Mouse (Mus musculus) CD4-positive, CD25-positive, alpha-beta regulatory T cell, adult 2 months (primary cell): ENCODE data around the gene Cbfa2t2.

ENCODE experiments used
- DNase-seq: peaks from one replicate; pipeline ENCODE4 v3.0.0-alpha.2; 2012; ENCODE audit warnings: low read depth, low spot score

Cbfa2t2 gene

GRCm38 (mm10) chr2:154474251-154475061 lies 38.2 kb downstream of the Cbfa2t2 start:
- DNase-seq, result no peak

GRCm38 (mm10) chr2:154475062-154475349 lies 38.7 kb downstream of the Cbfa2t2 start:
- no peak for DNase-seq

- no peak for DNase-seq
These were observed 39.6 kb downstream of the Cbfa2t2 start for GRCm38 (mm10) chr2:154475861-154476260.

- DNase-seq, result no peak
These were observed 40.7 kb downstream of the Cbfa2t2 start for GRCm38 (mm10) chr2:154477028-154477427.

GRCm38 (mm10) chr2:154491788-154492187 lies 55.5 kb downstream of the Cbfa2t2 start:
- DNase-seq, result no peak

GRCm38 (mm10) chr2:154493559-154493958 lies 57.3 kb downstream of the Cbfa2t2 start:
- peak; percentile 10 for DNase-seq

- DNase-seq, result no peak
These were observed 58.7 kb downstream of the Cbfa2t2 start for GRCm38 (mm10) chr2:154495021-154495420.

- no peak for DNase-seq
These were observed 62.3 kb downstream of the Cbfa2t2 start for GRCm38 (mm10) chr2:154498571-154498970.

- DNase-seq, result no peak
These were observed 63.5 kb downstream of the Cbfa2t2 start for GRCm38 (mm10) chr2:154499717-154500247.

- DNase-seq, result no peak
These were observed 64.5 kb downstream of the Cbfa2t2 start for GRCm38 (mm10) chr2:154500758-154501157.

GRCm38 (mm10) chr2:154507076-154507475 lies 70.8 kb downstream of the Cbfa2t2 start:
- no peak for DNase-seq

- peak; percentile 8 for DNase-seq
These were observed 71.4 kb downstream of the Cbfa2t2 start for GRCm38 (mm10) chr2:154507566-154508283.

GRCm38 (mm10) chr2:154508450-154508849 lies 72.2 kb downstream of the Cbfa2t2 start:
- DNase-seq, result no peak

GRCm38 (mm10) chr2:154510141-154510540 lies 73.9 kb downstream of the Cbfa2t2 start:
- no peak for DNase-seq

GRCm38 (mm10) chr2:154516944-154517343 lies 80.7 kb downstream of the Cbfa2t2 start:
- DNase-seq, result no peak

GRCm38 (mm10) chr2:154517424-154517823 lies 81.1 kb downstream of the Cbfa2t2 start:
- DNase-seq, result no peak

GRCm38 (mm10) chr2:154521449-154521848 lies 85.2 kb downstream of the Cbfa2t2 start:
- DNase-seq, result no peak

GRCm38 (mm10) chr2:154522334-154522733 lies 86.1 kb downstream of the Cbfa2t2 start:
- no peak for DNase-seq

- DNase-seq, result no peak
These were observed 89.0 kb downstream of the Cbfa2t2 start for GRCm38 (mm10) chr2:154525285-154525684.

GRCm38 (mm10) chr2:154526531-154526930 lies 90.2 kb downstream of the Cbfa2t2 start:
- DNase-seq, result no peak

GRCm38 (mm10) chr2:154532888-154533287 lies 96.6 kb downstream of the Cbfa2t2 start:
- no peak for DNase-seq

- no peak for DNase-seq
These were observed 98.5 kb downstream of the Cbfa2t2 start for GRCm38 (mm10) chr2:154534704-154535270.
